Mouse (Mus musculus): ENCODE results near the gene Gm13290.
"Not testable (repeated sequence)": the region's sequence is repeated elsewhere in the genome, so short reads cannot be mapped to it uniquely, and the experiment has no call there.

Gene Gm13290

DNA sequence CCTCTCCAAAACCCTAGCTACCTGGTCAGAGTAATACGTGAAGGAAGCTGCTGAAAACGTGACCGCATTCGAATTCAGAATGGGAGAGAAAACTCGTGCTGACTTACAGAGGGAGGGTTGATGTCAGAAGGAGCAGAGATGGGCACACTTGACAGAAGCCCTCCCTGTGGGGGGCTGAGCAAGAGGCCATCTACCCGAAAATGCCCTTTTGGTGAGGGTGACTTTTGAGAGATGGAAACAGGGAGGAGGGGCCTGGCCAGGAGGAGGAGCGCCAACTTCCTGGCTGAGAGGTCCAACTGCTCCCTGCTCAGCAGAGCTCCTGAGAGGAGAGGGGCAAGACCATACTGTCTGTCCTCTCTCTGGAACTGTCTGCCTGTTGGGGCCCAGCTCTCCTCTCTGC lies 8.2 kb downstream of the Gm13290 start, which contains the start of gene Ifnz:
Gene Ifnz (plus strand): TSS at position 301 of the 400 bp plus-strand sequence.
- DNase-seq (ENCODE audit: low spot score in 2 of 2) = not testable (repeated sequence)

DNA sequence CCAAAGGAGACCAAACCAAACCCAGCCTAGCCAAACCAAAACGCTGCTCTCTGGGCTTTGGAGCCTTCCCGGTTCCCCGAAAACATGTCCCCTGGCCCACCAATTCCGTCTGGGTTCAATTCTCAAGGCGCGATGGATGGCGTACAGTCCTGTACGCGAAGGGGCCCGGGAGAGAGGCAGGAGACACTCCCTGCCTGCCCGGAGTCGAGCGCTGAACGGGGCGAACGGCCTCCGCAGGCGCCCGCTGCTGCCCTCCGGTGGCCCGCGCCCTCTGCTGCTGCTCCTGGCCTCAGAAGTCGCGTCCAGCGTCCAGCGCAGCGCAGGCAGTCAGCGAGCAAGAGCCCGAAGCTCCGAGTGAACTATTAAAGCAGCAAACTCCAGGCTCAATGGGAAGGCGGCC lies 8.7 kb downstream of the Gm13290 start:
- DNase-seq (ENCODE audit: low spot score in 2 of 2) = not testable (repeated sequence)

DNA sequence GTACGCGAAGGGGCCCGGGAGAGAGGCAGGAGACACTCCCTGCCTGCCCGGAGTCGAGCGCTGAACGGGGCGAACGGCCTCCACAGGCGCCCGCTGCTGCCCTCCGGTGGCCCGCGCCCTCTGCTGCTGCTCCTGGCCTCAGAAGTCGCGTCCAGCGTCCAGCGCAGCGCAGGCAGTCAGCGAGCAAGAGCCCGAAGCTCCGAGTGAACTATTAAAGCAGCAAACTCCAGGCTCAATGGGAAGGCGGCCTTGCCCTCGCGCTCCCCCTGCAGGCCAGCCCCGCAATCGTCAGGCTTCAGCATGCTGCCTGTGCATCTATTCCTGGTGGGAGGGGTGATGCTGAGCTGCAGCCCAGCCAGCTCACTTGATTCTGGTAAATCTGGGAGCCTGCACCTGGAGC lies 11.8 kb downstream of the Gm13290 start, which contains the start of gene Gm13276:
Gene Gm13276 (plus strand): TSS at position 301 of the 400 bp plus-strand sequence.
- not testable (repeated sequence) for DNase-seq (ENCODE audit: low spot score in 2 of 2)

DNA sequence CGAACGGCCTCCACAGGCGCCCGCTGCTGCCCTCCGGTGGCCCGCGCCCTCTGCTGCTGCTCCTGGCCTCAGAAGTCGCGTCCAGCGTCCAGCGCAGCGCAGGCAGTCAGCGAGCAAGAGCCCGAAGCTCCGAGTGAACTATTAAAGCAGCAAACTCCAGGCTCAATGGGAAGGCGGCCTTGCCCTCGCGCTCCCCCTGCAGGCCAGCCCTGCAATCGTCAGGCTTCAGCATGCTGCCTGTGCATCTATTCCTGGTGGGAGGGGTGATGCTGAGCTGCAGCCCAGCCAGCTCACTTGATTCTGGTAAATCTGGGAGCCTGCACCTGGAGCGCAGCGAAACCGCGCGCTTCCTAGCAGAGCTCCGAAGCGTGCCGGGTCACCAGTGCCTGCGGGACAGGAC lies 14.8 kb downstream of the Gm13290 start, which contains the start of gene Gm13277:
Gene Gm13277 (plus strand): TSS at position 231 of the 400 bp plus-strand sequence.
- peak; percentile 53 to 73 for DNase-seq (ENCODE audit: low spot score in 2 of 2)

DNA sequence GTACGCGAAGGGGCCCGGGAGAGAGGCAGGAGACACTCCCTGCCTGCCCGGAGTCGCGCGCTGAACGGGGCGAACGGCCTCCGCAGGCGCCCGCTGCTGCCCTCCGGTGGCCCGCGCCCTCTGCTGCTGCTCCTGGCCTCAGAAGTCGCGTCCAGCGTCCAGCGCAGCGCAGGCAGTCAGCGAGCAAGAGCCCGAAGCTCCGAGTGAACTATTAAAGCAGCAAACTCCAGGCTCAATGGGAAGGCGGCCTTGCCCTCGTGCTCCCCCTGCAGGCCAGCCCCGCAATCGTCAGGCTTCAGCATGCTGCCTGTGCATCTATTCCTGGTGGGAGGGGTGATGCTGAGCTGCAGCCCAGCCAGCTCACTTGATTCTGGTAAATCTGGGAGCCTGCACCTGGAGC lies 17.6 kb downstream of the Gm13290 start, which contains the start of gene Gm13278:
Gene Gm13278 (plus strand): TSS at position 301 of the 400 bp plus-strand sequence.
- not testable (repeated sequence) for DNase-seq (ENCODE audit: low spot score in 2 of 2)

DNA sequence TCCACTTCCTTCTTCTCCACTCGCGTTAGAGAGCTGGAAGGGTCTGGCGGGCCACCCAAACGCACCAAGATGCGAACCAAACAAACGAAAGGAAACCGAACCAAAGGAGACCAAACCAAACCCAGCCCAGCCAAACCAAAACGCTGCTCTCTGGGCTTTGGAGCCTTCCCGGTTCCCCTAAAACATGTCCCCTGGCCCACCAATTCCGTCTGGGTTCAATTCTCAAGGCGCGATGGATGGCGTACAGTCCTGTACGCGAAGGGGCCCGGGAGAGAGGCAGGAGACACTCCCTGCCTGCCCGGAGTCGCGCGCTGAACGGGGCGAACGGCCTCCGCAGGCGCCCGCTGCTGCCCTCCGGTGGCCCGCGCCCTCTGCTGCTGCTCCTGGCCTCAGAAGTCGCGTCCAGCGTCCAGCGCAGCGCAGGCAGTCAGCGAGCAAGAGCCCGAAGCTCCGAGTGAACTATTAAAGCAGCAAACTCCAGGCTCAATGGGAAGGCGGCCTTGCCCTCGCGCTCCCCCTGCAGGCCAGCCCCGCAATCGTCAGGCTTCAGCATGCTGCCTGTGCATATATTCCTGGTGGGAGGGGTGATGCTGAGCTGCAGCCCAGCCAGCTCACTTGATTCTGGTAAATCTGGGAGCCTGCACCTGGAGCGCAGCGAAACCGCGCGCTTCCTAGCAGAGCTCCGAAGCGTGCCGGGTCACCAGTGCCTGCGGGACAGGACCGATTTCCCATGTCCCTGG lies 20.5 kb downstream of the Gm13290 start, which contains the start of gene Gm13275:
Gene Gm13275 (plus strand): TSS at position 552 of the 740 bp plus-strand sequence.
- peak; percentile 88 to 90 for DNase-seq (ENCODE audit: low spot score in 2 of 2)

DNA sequence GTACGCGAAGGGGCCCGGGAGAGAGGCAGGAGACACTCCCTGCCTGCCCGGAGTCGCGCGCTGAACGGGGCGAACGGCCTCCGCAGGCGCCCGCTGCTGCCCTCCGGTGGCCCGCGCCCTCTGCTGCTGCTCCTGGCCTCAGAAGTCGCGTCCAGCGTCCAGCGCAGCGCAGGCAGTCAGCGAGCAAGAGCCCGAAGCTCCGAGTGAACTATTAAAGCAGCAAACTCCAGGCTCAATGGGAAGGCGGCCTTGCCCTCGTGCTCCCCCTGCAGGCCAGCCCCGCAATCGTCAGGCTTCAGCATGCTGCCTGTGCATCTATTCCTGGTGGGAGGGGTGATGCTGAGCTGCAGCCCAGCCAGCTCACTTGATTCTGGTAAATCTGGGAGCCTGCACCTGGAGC lies 23.5 kb downstream of the Gm13290 start, which contains the start of gene Gm13279:
Gene Gm13279 (plus strand): TSS at position 301 of the 400 bp plus-strand sequence.
- DNase-seq (ENCODE audit: low spot score in 2 of 2) = not testable (repeated sequence)

DNA sequence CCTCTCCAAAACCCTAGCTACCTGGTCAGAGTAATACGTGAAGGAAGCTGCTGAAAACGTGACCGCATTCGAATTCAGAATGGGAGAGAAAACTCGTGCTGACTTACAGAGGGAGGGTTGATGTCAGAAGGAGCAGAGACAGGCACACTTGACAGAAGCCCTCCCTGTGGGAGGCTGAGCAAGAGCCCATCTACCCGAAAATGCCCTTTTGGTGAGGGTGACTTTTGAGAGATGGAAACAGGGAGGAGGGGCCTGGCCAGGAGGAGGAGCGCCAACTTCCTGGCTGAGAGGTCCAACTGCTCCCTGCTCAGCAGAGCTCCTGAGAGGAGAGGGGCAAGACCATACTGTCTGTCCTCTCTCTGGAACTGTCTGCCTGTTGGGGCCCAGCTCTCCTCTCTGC lies 25.7 kb downstream of the Gm13290 start, which contains the start of gene Gm13285:
Gene Gm13285 (plus strand): TSS at position 301 of the 400 bp plus-strand sequence.
- DNase-seq (ENCODE audit: low spot score in 2 of 2) = not testable (repeated sequence)

DNA sequence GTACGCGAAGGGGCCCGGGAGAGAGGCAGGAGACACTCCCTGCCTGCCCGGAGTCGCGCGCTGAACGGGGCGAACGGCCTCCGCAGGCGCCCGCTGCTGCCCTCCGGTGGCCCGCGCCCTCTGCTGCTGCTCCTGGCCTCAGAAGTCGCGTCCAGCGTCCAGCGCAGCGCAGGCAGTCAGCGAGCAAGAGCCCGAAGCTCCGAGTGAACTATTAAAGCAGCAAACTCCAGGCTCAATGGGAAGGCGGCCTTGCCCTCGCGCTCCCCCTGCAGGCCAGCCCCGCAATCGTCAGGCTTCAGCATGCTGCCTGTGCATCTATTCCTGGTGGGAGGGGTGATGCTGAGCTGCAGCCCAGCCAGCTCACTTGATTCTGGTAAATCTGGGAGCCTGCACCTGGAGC lies 29.3 kb downstream of the Gm13290 start, which contains the start of gene Gm13287:
Gene Gm13287 (plus strand): TSS at position 301 of the 400 bp plus-strand sequence.
- not testable (repeated sequence) for DNase-seq (ENCODE audit: low spot score in 2 of 2)

DNA sequence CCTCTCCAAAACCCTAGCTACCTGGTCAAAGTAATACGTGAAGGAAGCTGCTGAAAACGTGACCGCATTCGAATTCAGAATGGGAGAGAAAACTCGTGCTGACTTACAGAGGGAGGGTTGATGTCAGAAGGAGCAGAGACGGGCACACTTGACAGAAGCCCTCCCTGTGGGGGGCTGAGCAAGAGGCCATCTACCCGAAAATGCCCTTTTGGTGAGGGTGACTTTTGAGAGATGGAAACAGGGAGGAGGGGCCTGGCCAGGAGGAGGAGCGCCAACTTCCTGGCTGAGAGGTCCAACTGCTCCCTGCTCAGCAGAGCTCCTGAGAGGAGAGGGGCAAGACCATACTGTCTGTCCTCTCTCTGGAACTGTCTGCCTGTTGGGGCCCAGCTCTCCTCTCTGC lies 31.6 kb downstream of the Gm13290 start, which contains the start of gene Gm13288:
Gene Gm13288 (plus strand): TSS at position 301 of the 400 bp plus-strand sequence.
- DNase-seq (ENCODE audit: low spot score in 2 of 2) = not testable (repeated sequence)

DNA sequence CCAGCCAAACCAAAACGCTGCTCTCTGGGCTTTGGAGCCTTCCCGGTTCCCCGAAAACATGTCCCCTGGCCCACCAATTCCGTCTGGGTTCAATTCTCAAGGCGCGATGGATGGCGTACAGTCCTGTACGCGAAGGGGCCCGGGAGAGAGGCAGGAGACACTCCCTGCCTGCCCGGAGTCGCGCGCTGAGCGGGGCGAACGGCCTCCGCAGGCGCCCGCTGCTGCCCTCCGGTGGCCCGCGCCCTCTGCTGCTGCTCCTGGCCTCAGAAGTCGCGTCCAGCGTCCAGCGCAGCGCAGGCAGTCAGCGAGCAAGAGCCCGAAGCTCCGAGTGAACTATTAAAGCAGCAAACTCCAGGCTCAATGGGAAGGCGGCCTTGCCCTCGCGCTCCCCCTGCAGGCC lies 32.1 kb downstream of the Gm13290 start:
- peak; percentile 34 to 35 for DNase-seq (ENCODE audit: low spot score in 2 of 2)

DNA sequence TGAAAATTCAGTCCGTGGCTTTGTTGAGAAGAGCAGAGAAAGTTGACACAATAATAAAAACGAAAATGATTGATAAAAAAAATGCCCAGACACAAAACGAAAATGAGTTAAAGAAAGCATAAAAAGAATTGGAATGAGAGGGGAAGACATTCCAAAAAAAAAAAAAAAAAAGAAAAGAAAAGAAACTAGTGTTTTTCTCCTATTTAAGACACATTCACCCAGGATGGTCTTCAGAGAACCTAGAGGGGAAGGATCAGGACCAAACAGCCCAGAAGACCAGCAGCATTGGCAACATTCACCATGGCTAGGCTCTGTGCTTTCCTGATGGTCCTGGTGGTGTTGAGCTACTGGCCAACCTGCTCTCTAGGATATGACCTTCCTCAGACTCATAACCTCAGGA lies 42.3 kb downstream of the Gm13290 start, which contains the start of gene Ifna7:
Gene Ifna7 (plus strand): TSS at position 301 of the 400 bp plus-strand sequence.
- no peak for DNase-seq (ENCODE audit: low spot score in 2 of 2)

DNA sequence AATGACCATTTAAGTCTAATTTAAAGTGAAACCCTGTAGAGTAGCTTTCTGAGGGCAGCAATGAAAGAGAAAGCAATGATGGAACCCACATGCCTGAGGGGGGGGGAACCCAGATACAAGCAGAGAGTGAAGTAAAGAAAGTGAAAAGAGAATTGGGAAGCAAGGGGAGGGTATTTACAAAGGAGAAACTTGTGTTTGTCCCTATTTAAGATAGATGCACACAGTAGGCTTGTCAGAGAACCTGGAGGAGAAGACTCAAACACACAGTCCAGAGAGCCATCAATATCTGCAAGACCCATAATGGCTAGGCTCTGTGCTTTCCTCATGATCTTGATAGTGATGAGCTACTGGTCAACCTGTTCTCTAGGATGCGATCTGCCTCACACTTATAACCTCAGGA lies 46.0 kb downstream of the Gm13290 start, which contains the start of gene Ifna11:
Gene Ifna11 (plus strand): TSS at position 301 of the 400 bp plus-strand sequence.
- no peak for DNase-seq (ENCODE audit: low spot score in 2 of 2)

DNA sequence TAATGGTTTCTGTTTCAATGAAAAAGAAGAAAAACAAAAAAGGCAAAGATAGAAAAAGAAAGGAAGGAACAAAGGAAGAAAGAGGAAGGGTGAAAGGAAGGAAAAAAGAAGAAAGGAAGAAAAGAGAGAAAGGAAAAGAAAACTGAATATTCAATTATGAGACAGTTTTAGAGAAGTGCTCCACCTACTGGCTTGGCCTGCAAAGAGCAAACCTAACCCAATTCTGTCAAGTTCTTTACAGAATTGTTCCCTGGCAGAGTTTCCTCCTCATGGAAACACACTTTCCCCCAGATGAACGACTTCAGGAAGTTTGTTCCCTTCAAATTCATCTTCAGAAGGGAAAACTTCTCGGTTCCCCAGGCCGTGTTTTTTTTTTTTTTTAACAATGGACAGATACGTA lies 49.4 kb downstream of the Gm13290 start:
- DNase-seq (ENCODE audit: low spot score in 2 of 2) = no peak
